Mouse (Mus musculus) CH12.LX (cell line): ENCODE measurements at regions not wholly inside any gene's neighbourhood (a gene's known extent, or its start where the extent isn't known, plus 50 kb on each side); places are given as distances from the start of the nearest gene placed in this dataset.

Source experiments
- DNase-seq: peaks from one replicate; pipeline ENCODE4 v3.0.0-alpha.2; 2013; ENCODE audit errors: extremely low read depth
- H3K27ac ChIP-seq: 2 replicates; pipeline ENCODE4 v1.5.1; 2012; ENCODE audit warnings: low read depth, mild to moderate bottlenecking, control low read depth, moderate library complexity; ENCODE audit not compliant: insufficient read depth
- H3K27me3 ChIP-seq: replicated peaks from 2 replicates; pipeline ENCODE3; 2012; ENCODE audit warnings: inconsistent platforms
- H3K36me3 ChIP-seq, 2 experiments: replicated peaks in 1 of 2; 2 replicates each; pipeline versions ENCODE3 to v1.6.1; 2012; ENCODE audit warnings: inconsistent platforms in 1 of 2, low read length in 1 of 2, mild to moderate bottlenecking in 1 of 2, mixed read lengths in 1 of 2, moderate library complexity in 1 of 2; ENCODE audit not compliant: control insufficient read depth in 1 of 2, insufficient read depth in 1 of 2
- H3K4me1 ChIP-seq, 2 experiments: 2 replicates each; pipeline ENCODE4 v1.6.1; 2012; ENCODE audit warnings: inconsistent platforms in 1 of 2, moderate library complexity in 1 of 2; ENCODE audit not compliant: insufficient read depth in 2 of 2, control insufficient read depth in 1 of 2
- H3K4me2 ChIP-seq: 2 replicates; pipeline ENCODE4 v1.6.1; 2012; ENCODE audit warnings: low read depth, mild to moderate bottlenecking, control low read depth; ENCODE audit not compliant: poor library complexity, insufficient read depth, severe bottlenecking
- H3K4me3 ChIP-seq, 3 experiments: fragments of 150-350 bp in 1 of 3; sonication (generic) in 1 of 3; replicated peaks in 1 of 3; 2 replicates each; pipeline versions ENCODE3 to v1.5.1; 2011 to 2012; ENCODE audit warnings: low read depth in 2 of 3, low read length in 2 of 3, mild to moderate bottlenecking in 2 of 3, moderate library complexity in 2 of 3, control low read depth in 1 of 3, improper control_type of control experiment in 1 of 3, inconsistent platforms in 1 of 3, mixed read lengths in 1 of 3; ENCODE audit not compliant: poor library complexity in 1 of 3
- H3K79me2 ChIP-seq: replicated peaks from 2 replicates; pipeline ENCODE4 v1.6.1; 2012; ENCODE audit warnings: mild to moderate bottlenecking, moderate library complexity; ENCODE audit not compliant: control insufficient read depth, poor library complexity, insufficient read depth, severe bottlenecking; ENCODE audit errors: extremely low read depth
- H3K9ac ChIP-seq: 2 replicates; pipeline ENCODE4 v1.6.1; 2012; ENCODE audit warnings: low read depth, mild to moderate bottlenecking, control low read depth, moderate library complexity; ENCODE audit not compliant: insufficient read depth
- H3K9me3 ChIP-seq: replicated peaks from 2 replicates; pipeline ENCODE3; 2012; ENCODE audit warnings: low read length, inconsistent platforms, mixed read lengths
- BHLHE40 ChIP-seq: IDR thresholded peaks from 2 replicates; pipeline ENCODE4 v1.6.1; 2011; ENCODE audit warnings: mild to moderate bottlenecking, low read depth, low read length, improper control_type of control experiment
- CHD1 ChIP-seq: IDR thresholded peaks from 2 replicates; pipeline ENCODE4 v1.6.1; 2012; ENCODE audit warnings: low read depth, low read length, improper control_type of control experiment, inconsistent platforms
- CTCF ChIP-seq, 2 experiments: IDR thresholded peaks in 1 of 2; conservative IDR thresholded peaks in 1 of 2; 2 replicates each; pipeline ENCODE4 v1.5.1; 2011 to 2012; ENCODE audit warnings: low read depth in 2 of 2, low read length in 2 of 2, improper control_type of control experiment in 1 of 2, inconsistent platforms in 1 of 2, mild to moderate bottlenecking in 1 of 2, moderate library complexity in 1 of 2
- E2F4 ChIP-seq: IDR thresholded peaks from 2 replicates; pipeline ENCODE4 v1.6.1; 2011; ENCODE audit warnings: low read depth, low read length, improper control_type of control experiment; ENCODE audit not compliant: insufficient replicate concordance
- ELF1 ChIP-seq: IDR thresholded peaks from 2 replicates; pipeline ENCODE4 v1.6.1; 2014; ENCODE audit warnings: low read depth, mild to moderate bottlenecking, inconsistent platforms, low read length, improper control_type of control experiment
- EP300 ChIP-seq: IDR thresholded peaks from 2 replicates; pipeline ENCODE4 v1.6.1; 2011; ENCODE audit warnings: low read length, improper control_type of control experiment
- GABPA ChIP-seq: IDR thresholded peaks from 2 replicates; pipeline ENCODE4 v1.6.1; 2012; ENCODE audit warnings: low read depth, low read length, improper control_type of control experiment, inconsistent platforms; ENCODE audit not compliant: insufficient replicate concordance
- HCFC1 ChIP-seq: IDR thresholded peaks from 2 replicates; pipeline ENCODE4 v1.6.1; 2012; ENCODE audit warnings: low read depth, mild to moderate bottlenecking, inconsistent platforms, low read length, improper control_type of control experiment
- IRF4 ChIP-seq: IDR thresholded peaks from 2 replicates; pipeline ENCODE4 v1.6.1; 2014; ENCODE audit warnings: low read depth, mild to moderate bottlenecking, inconsistent platforms, low read length, improper control_type of control experiment
- JUN ChIP-seq: IDR thresholded peaks from 2 replicates; pipeline ENCODE4 v1.6.1; 2011; ENCODE audit warnings: low read depth, mild to moderate bottlenecking, low read length, improper control_type of control experiment, moderate library complexity; ENCODE audit not compliant: insufficient read depth
- JUND ChIP-seq: conservative IDR thresholded peaks from 2 replicates; pipeline ENCODE4 v1.6.1; 2011; ENCODE audit warnings: low read depth, low read length, improper control_type of control experiment
- KAT2A ChIP-seq: IDR thresholded peaks from 2 replicates; pipeline ENCODE4 v1.6.1; 2012; ENCODE audit warnings: low read length, improper control_type of control experiment, inconsistent platforms; ENCODE audit not compliant: insufficient replicate concordance
- MAFK ChIP-seq: IDR thresholded peaks from 2 replicates; pipeline ENCODE4 v1.6.1; 2011; ENCODE audit warnings: low read length, improper control_type of control experiment; ENCODE audit not compliant: insufficient replicate concordance
- MAX ChIP-seq: IDR thresholded peaks from 2 replicates; pipeline ENCODE4 v1.6.1; 2011; ENCODE audit warnings: low read length, improper control_type of control experiment
- MAZ ChIP-seq: IDR thresholded peaks from 2 replicates; pipeline ENCODE4 v1.6.1; 2012; ENCODE audit warnings: low read depth, mild to moderate bottlenecking, inconsistent platforms, low read length, improper control_type of control experiment, moderate library complexity
- MEF2A ChIP-seq: IDR thresholded peaks from 2 replicates; pipeline ENCODE4 v1.6.1; 2014; ENCODE audit warnings: low read depth, mild to moderate bottlenecking, inconsistent platforms, low read length, improper control_type of control experiment, borderline replicate concordance
- MXI1 ChIP-seq: IDR thresholded peaks from 2 replicates; pipeline ENCODE4 v1.6.1; 2011; ENCODE audit warnings: mild to moderate bottlenecking, low read depth, low read length, improper control_type of control experiment
- NELFE ChIP-seq: IDR thresholded peaks from 2 replicates; pipeline ENCODE4 v1.6.1; 2011; ENCODE audit warnings: low read depth, low read length, improper control_type of control experiment
- NRF1 ChIP-seq: IDR thresholded peaks from 2 replicates; pipeline ENCODE4 v1.6.1; 2014; ENCODE audit warnings: low read depth, mild to moderate bottlenecking, inconsistent platforms, low read length, improper control_type of control experiment, moderate library complexity
- POLR2A ChIP-seq: IDR thresholded peaks from 2 replicates; pipeline ENCODE4 v1.6.1; 2011; ENCODE audit warnings: low read depth, mild to moderate bottlenecking, improper control_type of control experiment, low read length
- POLR2AphosphoS2 ChIP-seq: IDR thresholded peaks from 2 replicates; pipeline ENCODE4 v1.6.1; 2011; ENCODE audit warnings: low read depth, low read length, improper control_type of control experiment
- RAD21 ChIP-seq: IDR thresholded peaks from 2 replicates; pipeline ENCODE4 v1.6.1; 2011; ENCODE audit warnings: low read depth, mild to moderate bottlenecking, low read length, improper control_type of control experiment, moderate library complexity
- SIN3A ChIP-seq: IDR thresholded peaks from 2 replicates; pipeline ENCODE4 v1.6.1; 2012; ENCODE audit warnings: low read length, improper control_type of control experiment, inconsistent platforms
- TCF12 ChIP-seq: IDR thresholded peaks from 2 replicates; pipeline ENCODE4 v1.6.1; 2014; ENCODE audit warnings: low read depth, mild to moderate bottlenecking, inconsistent platforms, low read length, improper control_type of control experiment
- UBTF ChIP-seq: IDR thresholded peaks from 2 replicates; pipeline ENCODE4 v1.6.1; 2012; ENCODE audit warnings: low read depth, mild to moderate bottlenecking, inconsistent platforms, low read length, improper control_type of control experiment, moderate library complexity
- USF1 ChIP-seq: IDR thresholded peaks from 2 replicates; pipeline ENCODE4 v1.6.1; 2014; ENCODE audit warnings: low read depth, mild to moderate bottlenecking, inconsistent platforms, low read length, improper control_type of control experiment
- USF2 ChIP-seq: conservative IDR thresholded peaks from 2 replicates; pipeline ENCODE4 v1.6.1; 2011; ENCODE audit warnings: low read depth, low read length, improper control_type of control experiment
- ZC3H11A ChIP-seq: IDR thresholded peaks from 2 replicates; pipeline ENCODE4 v1.6.1; 2012; ENCODE audit warnings: low read depth, mild to moderate bottlenecking, inconsistent platforms, low read length, improper control_type of control experiment
- ZKSCAN1 ChIP-seq: IDR thresholded peaks from 2 replicates; pipeline ENCODE4 v1.6.1; 2012; ENCODE audit warnings: low read depth, inconsistent platforms, low read length, improper control_type of control experiment, borderline replicate concordance
- ZNF384 ChIP-seq: IDR thresholded peaks from 2 replicates; pipeline ENCODE4 v1.6.1; 2012; ENCODE audit warnings: low read depth, low read length, improper control_type of control experiment, inconsistent platforms
- dilution Hi-C: fragments of 300-500 bp; cut with MboI; formaldehyde crosslinking; loops from 2 replicates; pipeline ENCODE4 v1.14.3; 2020; ENCODE audit warnings: low sequenced_read_pairs; ENCODE audit not compliant: extremely low pct_unique_long_range_greater_than_20kb, extremely low pct_ligation_motif_present
- in situ Hi-C: fragments of 300-500 bp; cut with MboI; formaldehyde crosslinking; loops from 3 replicates; pipeline ENCODE4 v1.14.3; 2019; ENCODE audit warnings: low sequenced_read_pairs, low pct_ligation_motif_present, low pct_unique_long_range_greater_than_20kb, mixed read lengths

- H3K4me1 ChIP-seq: no peaks in the 10 kb centered on the region
- DNase-seq: no peak
- dilution Hi-C loops: no loop called here
- no peaks in the 10 kb centered on the region for H3K9me3 ChIP-seq
- TF ChIP-seq RAD21: no peak
- no peak for TF ChIP-seq MXI1
- TF ChIP-seq NELFE: no peak
- TF ChIP-seq USF2: no peak
- TF ChIP-seq IRF4: no peak
- no peak for TF ChIP-seq E2F4
- no peak for TF ChIP-seq MAZ
- no peak for TF ChIP-seq HCFC1
- no peak for TF ChIP-seq MAX
- no peak for TF ChIP-seq CHD1
- no peak for TF ChIP-seq SIN3A
- TF ChIP-seq ZC3H11A: no peak
- TF ChIP-seq POLR2AphosphoS2: no peak
- TF ChIP-seq JUND: no peak
- no peak for TF ChIP-seq JUN
- no peak for TF ChIP-seq BHLHE40
- no peak for TF ChIP-seq MAFK
- TF ChIP-seq ZKSCAN1: no peak
- no peak for TF ChIP-seq USF1
- H3K4me3 ChIP-seq: no peak overlapping the region
- no peaks in the 10 kb centered on the region for H3K36me3 ChIP-seq
- H3K27me3 ChIP-seq: no peaks in the 10 kb centered on the region
- H3K27ac ChIP-seq: no peak overlapping the region
- H3K4me2 ChIP-seq: no peak overlapping the region
- H3K9ac ChIP-seq: no peak overlapping the region
- in situ Hi-C loops: no loop called here
- no peaks in the 10 kb centered on the region for H3K79me2 ChIP-seq
These were observed 67.4 kb upstream of the Ccdc39 start for GRCm38 (mm10) chr3:33911559-33911958.

GRCm38 (mm10) chr3:33913470-33913869 is 69.4 kb upstream of the Ccdc39 start:
- no peaks in the 10 kb centered on the region; a peak in 1 of 4 replicates for H3K4me1 ChIP-seq
- H3K27me3 ChIP-seq: no peaks in the 10 kb centered on the region
- no peak overlapping the region for H3K27ac ChIP-seq
- dilution Hi-C loops (no loop called here), in situ Hi-C loops (no loop called here)
- H3K4me2 ChIP-seq: no peak overlapping the region
- no peaks in the 10 kb centered on the region for H3K9me3 ChIP-seq
- H3K79me2 ChIP-seq: no peaks in the 10 kb centered on the region
- no peak overlapping the region for H3K9ac ChIP-seq
- H3K4me3 ChIP-seq: no peak overlapping the region
- no peak for DNase-seq
- no peaks in the 10 kb centered on the region for H3K36me3 ChIP-seq
- TF ChIP-seq MEF2A (no peak), KAT2A (no peak), ZC3H11A (no peak), EP300 (no peak), GABPA (no peak), SIN3A (no peak), JUN (no peak), NELFE (no peak), JUND (no peak), NRF1 (no peak), POLR2A (no peak), UBTF (no peak), MXI1 (no peak), MAZ (no peak), CTCF (conservative IDR thresholded peaks at IDR 0.05 in 1 of 2, IDR thresholded peaks at IDR 0.05 in 1 of 2; ENCODE audit: low read depth in 2 of 2, low read length in 2 of 2) (no peak), POLR2AphosphoS2 (no peak), ZNF384 (no peak), TCF12 (no peak), IRF4 (no peak), ELF1 (no peak)
